In the genomic region with DNA sequence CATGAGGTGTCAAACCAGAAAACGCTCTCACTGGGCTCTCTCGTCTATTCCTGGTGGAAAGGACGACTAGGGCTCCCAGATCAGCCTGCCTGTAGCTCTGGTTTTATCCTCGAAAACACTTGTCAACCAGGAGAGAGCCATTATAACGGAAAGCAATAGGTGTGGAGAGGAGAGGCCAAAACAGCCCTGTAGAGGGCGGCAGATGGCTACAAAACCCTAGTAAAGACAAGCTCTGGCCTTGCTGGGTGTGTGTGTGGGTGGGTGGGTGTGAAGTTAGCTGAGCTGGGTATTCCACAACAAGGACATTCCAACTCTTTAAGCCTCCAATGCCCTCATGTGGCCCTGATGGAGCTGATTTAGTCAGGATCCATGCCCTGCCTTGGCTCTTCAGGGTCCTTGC, we compare ENCODE assay signal across 9 mouse cellular contexts. TPM values are rescaled to one million over a fixed set of nuclear protein-coding genes. Genes with fewer than 3 reads are reported as not detected.
DNase-seq lines count a peak whose midpoint lies in the region; ATAC-seq and TF ChIP-seq lines count a peak whose summit lies in the region.
"Had no signal": no experiment of that assay in that cellular context is flagged by ENCODE, and none has a peak within 500 bp of the region (broad histone marks: within the 10 kb centered on the region; RNA-seq: fewer than 3 reads in every experiment).

No protein-coding gene starts in this region.

- H3K27me3 ChIP-seq in hindbrain, postnatal 0 days (ENCODE audit: insufficient read depth, low read length), result no peaks in the 10 kb centered on the region
- H3K27me3 ChIP-seq: heart, embryonic 13.5 days had no signal

- H3K4me2 ChIP-seq in hindbrain, postnatal 0 days (ENCODE audit: low read depth, low read length), result no peak overlapping the region
- H3K4me2 ChIP-seq: heart, embryonic 13.5 days had no signal

- H3K9me3 ChIP-seq in hindbrain, postnatal 0 days (ENCODE audit: low read length), result no peaks in the 10 kb centered on the region
- H3K9me3 ChIP-seq: heart, embryonic 13.5 days had no signal

- peak; percentile 36; the same call in 1 of the 2 replicates for TF ChIP-seq CTCF in lung, adult 2 months (IDR thresholded peaks at IDR 0.05; ENCODE audit: insufficient read depth, low read length)
- peak; percentile 80 for TF ChIP-seq CTCF in hindbrain, postnatal 0 days (IDR thresholded peaks at IDR 0.05; ENCODE audit: low read depth)

- DNase-seq in adrenal gland, postnatal 14 days, result peak; percentile 63
- DNase-seq in adrenal gland, adult 8-10 months, result no peak
- DNase-seq in lung, adult 2 months, result no peak
- DNase-seq in lung, postnatal 25 days (ENCODE audit: low spot score), result no peak
- DNase-seq in cerebellum, postnatal 10 days, result peak; percentile 78 to 79
- peak; percentile 75 for DNase-seq in hindbrain, postnatal 0 days (ENCODE audit: low spot score)
- peak; percentile 50 for DNase-seq in mesoderm, embryonic 11.5 days (ENCODE audit: low read depth, low spot score)

- WGBS in lung, adult 2 months, result 64% methylated on average over 6 of the region's 6 CpGs
- 53% methylated on average over 6 of the region's 6 CpGs for WGBS in hindbrain, postnatal 0 days

- peak; percentile 68; the same call in 1 of the 2 replicates for ATAC-seq in hindbrain, postnatal 0 days
- no peak for ATAC-seq in inflammation-experienced regulatory T-cells, adult 6 months

- TF ChIP-seq POLR2A in lung, adult 2 months (IDR thresholded peaks at IDR 0.05; ENCODE audit: borderline replicate concordance, extremely low read depth, low read depth, low read length), result no peak

- peaks cover 35% of the 10 kb centered on the region for H3K36me3 ChIP-seq in hindbrain, postnatal 0 days (ENCODE audit: insufficient read depth, low read length)

- no peak overlapping the region for H3K9ac ChIP-seq in hindbrain, postnatal 0 days (replicated peaks; ENCODE audit: low read length)
- H3K9ac ChIP-seq: heart, embryonic 13.5 days had no signal

- H3K4me1 ChIP-seq in lung, adult 2 months (ENCODE audit: control insufficient read depth, insufficient read depth, low read length), result peaks cover 9% of the 10 kb centered on the region
- no peaks in the 10 kb centered on the region for H3K4me1 ChIP-seq in hindbrain, postnatal 0 days (ENCODE audit: insufficient read depth, low read length)

- H3K27ac ChIP-seq in hindbrain, postnatal 0 days, result no peak overlapping the region
- H3K27ac ChIP-seq: heart, embryonic 13.5 days had no signal

- no peak overlapping the region for H3K4me3 ChIP-seq in lung, adult 2 months (replicated peaks; ENCODE audit: extremely low read depth, low read depth, low read length)
- H3K4me3 ChIP-seq in hindbrain, postnatal 0 days (ENCODE audit: low read length), result no peak overlapping the region
- H3K4me3 ChIP-seq: heart, embryonic 13.5 days had no signal

RNA-seq across cellular contexts. Expression of gene Upf1, which starts 9.4 kb away (rescaled TPM):
- total RNA-seq in adrenal gland, postnatal 14 days (2021), result 64.0 and 64.4 TPM in 2 replicates
- 10 to 100 TPM; 64.2 to 82.6 (median 76.1) TPM for total RNA-seq in adrenal gland, adult 8-10 months (2022)
- 35.8 and 36.7 TPM in 2 replicates for polyA plus RNA-seq in lung, adult 2 months (2012; rRNA removed)
- total RNA-seq in hindbrain, postnatal 0 days (2014; rRNA removed), result 40.4 and 48.4 TPM in 2 replicates
- 8.6 and 10.3 TPM in 2 replicates for polyA plus RNA-seq in hindbrain, postnatal 0 days (2015; fragmentation: Nextera tagmentation; extraction: Ambion mirVana)
- 10 to 100 TPM; 13.6 to 17.4 (median 14.2) TPM for polyA plus RNA-seq in inflammation-experienced regulatory T-cells, adult 6 months (2017; shearing (Covaris generic))

RNA-seq across cellular contexts. Expression of gene Gdf1, which starts 14.1 kb away (rescaled TPM):
- 0.41 and 1.2 TPM in 2 replicates for total RNA-seq in adrenal gland, postnatal 14 days (2021)
- 1 to 10 TPM in 2 of 4 experiments, under 1 TPM in 2; 0.70 to 1.6 (median 1.1) TPM for total RNA-seq in adrenal gland, adult 8-10 months (2022)
- 1.1 and 1.5 TPM in 2 replicates for polyA plus RNA-seq in lung, adult 2 months (2012; rRNA removed)
- 5.3 and 8.4 TPM in 2 replicates for total RNA-seq in hindbrain, postnatal 0 days (2014; rRNA removed)
- 6.0 and 6.9 TPM in 2 replicates for polyA plus RNA-seq in hindbrain, postnatal 0 days (2015; fragmentation: Nextera tagmentation; extraction: Ambion mirVana)
- polyA plus RNA-seq in inflammation-experienced regulatory T-cells, adult 6 months (2017; shearing (Covaris generic)), result under 1 TPM in 2 of 3 experiments, not detected in 1; 0.41 to 0.55 TPM

RNA-seq across cellular contexts. Expression of gene Cers1, which starts 28.1 kb away (rescaled TPM):
- 1.9 and 2.9 TPM in 2 replicates for total RNA-seq in adrenal gland, postnatal 14 days (2021)
- 1 to 10 TPM; 2.8 to 5.3 (median 4.1) TPM for total RNA-seq in adrenal gland, adult 8-10 months (2022)
- 2.7 TPM in 2 replicates for polyA plus RNA-seq in lung, adult 2 months (2012; rRNA removed)
- total RNA-seq in hindbrain, postnatal 0 days (2014; rRNA removed), result 92.5 and 101 TPM in 2 replicates
- 43.4 and 45.5 TPM in 2 replicates for polyA plus RNA-seq in hindbrain, postnatal 0 days (2015; fragmentation: Nextera tagmentation; extraction: Ambion mirVana)
- polyA plus RNA-seq in inflammation-experienced regulatory T-cells, adult 6 months (2017; shearing (Covaris generic)), result not detected

RNA-seq across cellular contexts. Expression of gene Comp, which starts 29.7 kb away (rescaled TPM):
- total RNA-seq in adrenal gland, postnatal 14 days (2021), result 1.4 TPM in 1 of 2 replicates, not detected in the other
- under 1 TPM in 3 of 4 experiments, not detected in 1; 0.17 to 0.61 (median 0.27) TPM for total RNA-seq in adrenal gland, adult 8-10 months (2022)
- polyA plus RNA-seq in lung, adult 2 months (2012; rRNA removed), result 0.51 and 1.3 TPM in 2 replicates
- 0.21 and 0.29 TPM in 2 replicates for total RNA-seq in hindbrain, postnatal 0 days (2014; rRNA removed)
- 0.25 and 0.33 TPM in 2 replicates for polyA plus RNA-seq in hindbrain, postnatal 0 days (2015; fragmentation: Nextera tagmentation; extraction: Ambion mirVana)
- polyA plus RNA-seq in inflammation-experienced regulatory T-cells, adult 6 months (2017; shearing (Covaris generic)), result under 1 TPM in 2 of 3 experiments, not detected in 1; 0.24 to 0.40 TPM

RNA-seq across cellular contexts. Expression of gene Cope, which starts 41.4 kb away (rescaled TPM):
- total RNA-seq in adrenal gland, postnatal 14 days (2021), result 215 and 222 TPM in 2 replicates
- total RNA-seq in adrenal gland, adult 8-10 months (2022), result 100 to 1,000 TPM; 190 to 236 (median 226) TPM
- 308 and 342 TPM in 2 replicates for polyA plus RNA-seq in lung, adult 2 months (2012; rRNA removed)
- 126 and 159 TPM in 2 replicates for total RNA-seq in hindbrain, postnatal 0 days (2014; rRNA removed)
- 286 and 291 TPM in 2 replicates for polyA plus RNA-seq in hindbrain, postnatal 0 days (2015; fragmentation: Nextera tagmentation; extraction: Ambion mirVana)
- 100 to 1,000 TPM; 303 to 304 (median 304) TPM for polyA plus RNA-seq in inflammation-experienced regulatory T-cells, adult 6 months (2017; shearing (Covaris generic))

Comparison
In these comparisons a context has a peak if more than half of its experiments do, and no peak if none do; other contexts are left out.
1. DNase-seq: peak in adrenal gland, postnatal 14 days (single experiment), cerebellum, postnatal 10 days (2 of 2), hindbrain, postnatal 0 days (single experiment) and mesoderm, embryonic 11.5 days (single experiment); none in adrenal gland, adult 8-10 months (single experiment), lung, adult 2 months (single experiment) and lung, postnatal 25 days (single experiment).
2. RNA of gene Cers1, which starts 28.1 kb away (total RNA-seq): 92.5 to 101 TPM in hindbrain, postnatal 0 days; 2.8 to 5.3 TPM in adrenal gland, adult 8-10 months and 1.9 to 2.9 TPM in adrenal gland, postnatal 14 days; every median in the first group is over 10 times any median in the second.